Mouse (Mus musculus) limb, embryonic 14.5 days (tissue): Measurements from ENCODE around the gene Ubtd2. TPM values are rescaled to one million over a fixed set of nuclear protein-coding genes. Genes with fewer than 3 reads are reported as not detected.

Source experiments
- ATAC-seq: fragments of 200-750 bp; cut with Nextera tagmentation; 2 replicates; pipeline ENCODE4 v1.8.0; 2017; ENCODE audit warnings: low read depth, moderate number of reproducible peaks, moderate TSS enrichment; ENCODE audit not compliant: low FRiP score
- DNase-seq: peaks from one replicate; pipeline ENCODE4 v3.0.0-alpha.2; 2015; ENCODE audit warnings: low spot score
- H3K27ac ChIP-seq: fragments of 300-500 bp; sonication (generic); replicated peaks from 2 replicates; pipeline ENCODE4 v1.5.1; 2014; ENCODE audit warnings: low read depth, mild to moderate bottlenecking, low read length, moderate library complexity, mixed read lengths
- H3K27me3 ChIP-seq: fragments of 300-500 bp; sonication (generic); 2 replicates; pipeline ENCODE4 v1.6.1; 2014; ENCODE audit warnings: low read length, mixed read lengths; ENCODE audit not compliant: control insufficient read depth, insufficient read depth
- H3K36me3 ChIP-seq: fragments of 300-500 bp; sonication (generic); 2 replicates; pipeline ENCODE4 v1.6.1; 2014; ENCODE audit warnings: mild to moderate bottlenecking, low read length, moderate library complexity, mixed read lengths; ENCODE audit not compliant: control insufficient read depth, insufficient read depth
- H3K4me1 ChIP-seq: fragments of 300-500 bp; sonication (generic); 2 replicates; pipeline ENCODE4 v1.6.1; 2014; ENCODE audit warnings: antibody characterized with exemption, low read length, mixed read lengths; ENCODE audit not compliant: control insufficient read depth, insufficient read depth
- H3K4me2 ChIP-seq: fragments of 300-500 bp; sonication (generic); replicated peaks from 2 replicates; pipeline ENCODE4 v1.6.1; 2014; ENCODE audit warnings: low read depth, mild to moderate bottlenecking, low read length, moderate library complexity; ENCODE audit not compliant: severe bottlenecking
- H3K4me3 ChIP-seq: fragments of 300-500 bp; sonication (generic); replicated peaks from 2 replicates; pipeline ENCODE4 v1.5.1; 2014; ENCODE audit warnings: low read length
- H3K9ac ChIP-seq: fragments of 300-500 bp; sonication (generic); 2 replicates; pipeline ENCODE4 v1.6.1; 2014; ENCODE audit warnings: mild to moderate bottlenecking, low read depth, low read length, moderate library complexity; ENCODE audit not compliant: severe bottlenecking
- H3K9me3 ChIP-seq: fragments of 300-500 bp; sonication (generic); 2 replicates; pipeline ENCODE4 v1.6.1; 2016; ENCODE audit warnings: low read length; ENCODE audit not compliant: control insufficient read depth
- POLR2A ChIP-seq: fragments of 200-500 bp; IDR thresholded peaks from 2 replicates; pipeline ENCODE4 v1.8.0; 2012; ENCODE audit warnings: inconsistent platforms, mild to moderate bottlenecking, moderate library complexity, borderline replicate concordance; ENCODE audit not compliant: insufficient read depth, insufficient read length; ENCODE audit errors: extremely low read depth
- WGBS: fragments of 180-500 bp; shearing (Covaris S2); extraction: QIAGEN DNeasy Blood & Tissue Kit; methylation state at CpG from one replicate; pipeline ENCODE4 v1.1.7; 2014; 5-methylcytosine and 5-hydroxymethylcytosine counted together
- polyA plus RNA-seq, 2 experiments: library from polyadenylated mRNA; depleted of rRNA in 1 of 2; stranded (reverse) in 1 of 2; unstranded in 1 of 2; fragments of >200 nt; fragmentation: Nextera tagmentation in 1 of 2; extraction: Ambion mirVana in 1 of 2; gene quantifications; 2 replicates each; pipeline versions ENCODE4 v1.2.1 to v1.2.3; 2012 to 2014

The Ubtd2 gene
- polyA plus RNA-seq, 2 experiments, result 78.1 to 107 TPM

- peaks cover 14% of the 10 kb centered on the region for H3K4me1 ChIP-seq
- H3K9ac ChIP-seq, result no peak overlapping the region
- ATAC-seq (peak; percentile 51; the same call in 1 of the 2 replicates), DNase-seq (no peak)
- no peaks in the 10 kb centered on the region for H3K27me3 ChIP-seq
- no peak overlapping the region for H3K27ac ChIP-seq
- no peak for TF ChIP-seq POLR2A
- 54% methylated on average over 8 of the region's 8 CpGs for WGBS
- no peaks in the 10 kb centered on the region for H3K36me3 ChIP-seq
- no peak overlapping the region for H3K4me2 ChIP-seq
- no peaks in the 10 kb centered on the region for H3K9me3 ChIP-seq
- H3K4me3 ChIP-seq, result no peak overlapping the region
Measured at GRCm38 (mm10) chr11:32565088-32565487, 109.9 kb downstream of the Ubtd2 start.

GRCm38 (mm10) chr11:32566184-32566583 lies 111.0 kb downstream of the Ubtd2 start:
- no peak overlapping the region for H3K9ac ChIP-seq

More at GRCm38 (mm10) chr11:32566184-32566583, 111.0 kb downstream of the Ubtd2 start:
- ATAC-seq (no peak), DNase-seq (no peak)
- Histone ChIP-seq H3K4me2 (no peak overlapping the region), H3K27me3 (no peaks in the 10 kb centered on the region), H3K27ac (no peak overlapping the region), H3K4me3 (no peak overlapping the region), H3K9me3 (no peaks in the 10 kb centered on the region), H3K36me3 (no peaks in the 10 kb centered on the region), H3K4me1 (peaks cover 14% of the 10 kb centered on the region)
- no peak for TF ChIP-seq POLR2A
- WGBS, result 69% methylated on average over 6 of the region's 6 CpGs

Other genes starting within 250 kb of the Ubtd2 start
- gene Snrnp25, start 250.0 kb upstream of the Ubtd2 start, polyA plus RNA-seq (2012; rRNA removed), result 31.9 and 46.7 TPM in 2 replicates
- 52.1 and 54.5 TPM in 2 replicates for gene Snrnp25, start 250.0 kb upstream of the Ubtd2 start, polyA plus RNA-seq (2014; fragmentation: Nextera tagmentation; extraction: Ambion mirVana)
- gene Rhbdf1, start 233.1 kb upstream of the Ubtd2 start, polyA plus RNA-seq (2012; rRNA removed), result 136 and 234 TPM in 2 replicates
- gene Rhbdf1, start 233.1 kb upstream of the Ubtd2 start, polyA plus RNA-seq (2014; fragmentation: Nextera tagmentation; extraction: Ambion mirVana), result 61.5 and 68.3 TPM in 2 replicates
- gene Mpg, start 228.9 kb upstream of the Ubtd2 start, polyA plus RNA-seq (2012; rRNA removed), result 27.1 and 27.9 TPM in 2 replicates
- 40.1 and 43.9 TPM in 2 replicates for gene Mpg, start 228.9 kb upstream of the Ubtd2 start, polyA plus RNA-seq (2014; fragmentation: Nextera tagmentation; extraction: Ambion mirVana)
- gene Nprl3, start 187.7 kb upstream of the Ubtd2 start, polyA plus RNA-seq (2012; rRNA removed), result 88.8 and 114 TPM in 2 replicates
- gene Nprl3, start 187.7 kb upstream of the Ubtd2 start, polyA plus RNA-seq (2014; fragmentation: Nextera tagmentation; extraction: Ambion mirVana), result 29.4 and 30.9 TPM in 2 replicates
- gene Hba-x, start 179.0 kb upstream of the Ubtd2 start, polyA plus RNA-seq (2012; rRNA removed), result 70.0 and 113 TPM in 2 replicates
- gene Hba-x, start 179.0 kb upstream of the Ubtd2 start, polyA plus RNA-seq (2014; fragmentation: Nextera tagmentation; extraction: Ambion mirVana), result 197 and 201 TPM in 2 replicates
- gene Hba-a1, start 171.9 kb upstream of the Ubtd2 start, polyA plus RNA-seq (2012; rRNA removed), result 4,119 and 4,850 TPM in 2 replicates
- 3,906 and 5,793 TPM in 2 replicates for gene Hba-a1, start 171.9 kb upstream of the Ubtd2 start, polyA plus RNA-seq (2014; fragmentation: Nextera tagmentation; extraction: Ambion mirVana)
- gene Hbq1b, start 168.4 kb upstream of the Ubtd2 start, polyA plus RNA-seq (2012; rRNA removed), result 0.87 and 2.4 TPM in 2 replicates
- gene Hbq1b, start 168.4 kb upstream of the Ubtd2 start, polyA plus RNA-seq (2014; fragmentation: Nextera tagmentation; extraction: Ambion mirVana), result 0.91 and 1.1 TPM in 2 replicates
- 9,478 and 10,620 TPM in 2 replicates for gene Hba-a2, start 158.9 kb upstream of the Ubtd2 start, polyA plus RNA-seq (2012; rRNA removed)
- 9,964 and 14,532 TPM in 2 replicates for gene Hba-a2, start 158.9 kb upstream of the Ubtd2 start, polyA plus RNA-seq (2014; fragmentation: Nextera tagmentation; extraction: Ambion mirVana)
- 0.83 and 1.3 TPM in 2 replicates for gene Hbq1a, start 155.3 kb upstream of the Ubtd2 start, polyA plus RNA-seq (2012; rRNA removed)
- 0.97 and 1.3 TPM in 2 replicates for gene Hbq1a, start 155.3 kb upstream of the Ubtd2 start, polyA plus RNA-seq (2014; fragmentation: Nextera tagmentation; extraction: Ambion mirVana)
- gene Sh3pxd2b, start 107.5 kb upstream of the Ubtd2 start, polyA plus RNA-seq (2012; rRNA removed), result 44.3 and 52.8 TPM in 2 replicates
- gene Sh3pxd2b, start 107.5 kb upstream of the Ubtd2 start, polyA plus RNA-seq (2014; fragmentation: Nextera tagmentation; extraction: Ambion mirVana), result 31.5 and 31.8 TPM in 2 replicates
- 0.11 TPM in 1 of 2 replicates, not detected in the other for gene Efcab9, start 76.7 kb downstream of the Ubtd2 start, polyA plus RNA-seq (2012; rRNA removed)
- gene Efcab9, start 76.7 kb downstream of the Ubtd2 start, polyA plus RNA-seq (2014; fragmentation: Nextera tagmentation; extraction: Ambion mirVana), result not detected in 2 replicates
- 7.1 and 8.3 TPM in 2 replicates for gene Stk10, start 77.9 kb downstream of the Ubtd2 start, polyA plus RNA-seq (2012; rRNA removed)
- 1.9 and 2.5 TPM in 2 replicates for gene Stk10, start 77.9 kb downstream of the Ubtd2 start, polyA plus RNA-seq (2014; fragmentation: Nextera tagmentation; extraction: Ambion mirVana)
- gene Fbxw11, start 187.4 kb downstream of the Ubtd2 start, polyA plus RNA-seq (2012; rRNA removed), result 56.1 and 75.6 TPM in 2 replicates
- gene Fbxw11, start 187.4 kb downstream of the Ubtd2 start, polyA plus RNA-seq (2014; fragmentation: Nextera tagmentation; extraction: Ambion mirVana), result 63.2 and 68.6 TPM in 2 replicates